Mouse (Mus musculus) liver, embryonic 14.5 days (tissue): ENCODE results near the gene Tusc2. TPM values are rescaled to one million over a fixed set of nuclear protein-coding genes. Genes with fewer than 3 reads are reported as not detected.

ENCODE experiments used
- ATAC-seq: fragments of 200-750 bp; cut with Nextera tagmentation; 2 replicates; pipeline ENCODE4 v1.8.0; 2017; ENCODE audit warnings: moderate number of reproducible peaks, mild to moderate bottlenecking, moderate library complexity; ENCODE audit not compliant: insufficient read depth
- DNase-seq, 3 experiments: peaks; one replicate each; pipeline ENCODE4 v3.0.0-alpha.2; 2012 to 2013; ENCODE audit warnings: low read depth in 3 of 3, low spot score in 3 of 3
- H3K27ac ChIP-seq: fragments of 300-500 bp; sonication (generic); 2 replicates; pipeline ENCODE4 v1.5.1; 2014; ENCODE audit warnings: moderate library complexity, mild to moderate bottlenecking, control low read depth, inconsistent platforms
- H3K27me3 ChIP-seq: fragments of 300-500 bp; sonication (generic); 2 replicates; pipeline ENCODE4 v1.6.1; 2014; ENCODE audit warnings: mild to moderate bottlenecking, low read length, moderate library complexity; ENCODE audit not compliant: control insufficient read depth, insufficient read depth
- H3K36me3 ChIP-seq: fragments of 300-500 bp; sonication (generic); replicated peaks from 2 replicates; pipeline ENCODE4 v1.6.1; 2014; ENCODE audit warnings: low read depth; ENCODE audit not compliant: control insufficient read depth, insufficient read depth
- H3K4me1 ChIP-seq, 2 experiments: fragments of 200-500 bp in 1 of 2; fragments of 300-500 bp in 1 of 2; sonication (generic) in 1 of 2; replicated peaks; 2 replicates each; pipeline ENCODE4 v1.6.1; 2012 to 2014; ENCODE audit warnings: antibody characterized with exemption in 1 of 2, inconsistent platforms in 1 of 2, low read length in 1 of 2; ENCODE audit not compliant: control insufficient read depth in 2 of 2, insufficient read depth in 2 of 2
- H3K4me2 ChIP-seq: fragments of 300-500 bp; sonication (generic); 2 replicates; pipeline ENCODE4 v1.6.1; 2014; ENCODE audit warnings: low read depth, mild to moderate bottlenecking, control low read depth, moderate library complexity
- H3K4me3 ChIP-seq, 2 experiments: fragments of 200-500 bp in 1 of 2; fragments of 300-500 bp in 1 of 2; sonication (generic) in 1 of 2; 2 replicates each; pipeline ENCODE4 v1.5.1; 2012 to 2014; ENCODE audit warnings: low read depth in 2 of 2, low read length in 2 of 2, mild to moderate bottlenecking in 2 of 2, control low read depth in 1 of 2, inconsistent platforms in 1 of 2, moderate library complexity in 1 of 2; ENCODE audit not compliant: insufficient read depth in 1 of 2
- H3K9ac ChIP-seq: fragments of 300-500 bp; sonication (generic); replicated peaks from 2 replicates; pipeline ENCODE4 v1.6.1; 2014; ENCODE audit warnings: mild to moderate bottlenecking, control low read depth, moderate library complexity
- H3K9me3 ChIP-seq: fragments of 300-500 bp; sonication (generic); 2 replicates; pipeline ENCODE4 v1.6.1; 2016; ENCODE audit warnings: low read length, mixed read lengths; ENCODE audit not compliant: control insufficient read depth
- CTCF ChIP-seq: IDR thresholded peaks from 2 replicates; pipeline ENCODE4 v1.5.1; 2016; ENCODE audit warnings: antibody characterized with exemption, low read depth, control low read depth
- EP300 ChIP-seq: IDR thresholded peaks from 2 replicates; pipeline ENCODE4 v1.6.1; 2016; ENCODE audit warnings: antibody characterized with exemption, low read depth
- WGBS: fragments of 180-500 bp; shearing (Covaris S2); extraction: QIAGEN DNeasy Blood & Tissue Kit; methylation state at CpG from one replicate; pipeline ENCODE4 v1.1.7; 2014; ENCODE audit not compliant: insufficient replicate concordance; 5-methylcytosine and 5-hydroxymethylcytosine counted together
- polyA plus RNA-seq, 2 experiments: library from polyadenylated mRNA; depleted of rRNA in 1 of 2; stranded (reverse) in 1 of 2; unstranded in 1 of 2; fragments of >200 nt; fragmentation: Nextera tagmentation in 1 of 2; extraction: Ambion mirVana in 1 of 2; gene quantifications; 2 replicates each; pipeline versions ENCODE4 v1.2.1 to v1.2.3; 2012 to 2014

Gene Tusc2
- polyA plus RNA-seq, 2 experiments, result 22.6 to 39.7 TPM

GRCm38 (mm10) chr9:107541474-107542351 lies 21.3 kb upstream of the Tusc2 start, which contains the start of the genes Cyb561d2 and Nprl2:
TSS of gene Cyb561d2 (minus strand) at chr9:107542193.
TSS of gene Nprl2 (plus strand) at chr9:107542226.
- Histone ChIP-seq H3K9me3 (no peaks in the 10 kb centered on the region), H3K4me2 (peak within 1 kb of the TSS; percentile 98), H3K9ac (peak within 1 kb of the TSS; percentile 83), H3K4me1 (peaks cover 6 to 16% of the 10 kb centered on the region in 2 experiments), H3K27me3 (no peaks in the 10 kb centered on the region), H3K36me3 (peaks cover 27% of the 10 kb centered on the region), H3K27ac (peak within 1 kb of the TSS; percentile 26), H3K4me3 (peak within 1 kb of the TSS; percentile 67 to 96)
- under 1% methylated on average over 46 of the region's 46 CpGs for WGBS
- peak; percentile 77 to 84 (median 77) for DNase-seq
- peak; percentile 82 for ATAC-seq
- TF ChIP-seq CTCF, result no peak
- no peak for TF ChIP-seq EP300

GRCm38 (mm10) chr9:107542352-107542686 lies 20.7 kb upstream of the Tusc2 start:
- no peaks in the 10 kb centered on the region for H3K27me3 ChIP-seq
- peak overlapping the region; percentile 26 for H3K27ac ChIP-seq
- H3K36me3 ChIP-seq, result peaks cover 27% of the 10 kb centered on the region
- H3K9ac ChIP-seq, result peak overlapping the region; percentile 83
- DNase-seq, result no peak
- ATAC-seq, result peak; percentile 22
- WGBS, result 1% methylated on average over 11 of the region's 11 CpGs
- H3K9me3 ChIP-seq, result no peaks in the 10 kb centered on the region
- TF ChIP-seq CTCF (no peak), EP300 (no peak)
- peak overlapping the region; percentile 67 to 96 for H3K4me3 ChIP-seq
- peaks cover 11 to 15% of the 10 kb centered on the region in 2 experiments for H3K4me1 ChIP-seq
- H3K4me2 ChIP-seq, result peak overlapping the region; percentile 98

DNA sequence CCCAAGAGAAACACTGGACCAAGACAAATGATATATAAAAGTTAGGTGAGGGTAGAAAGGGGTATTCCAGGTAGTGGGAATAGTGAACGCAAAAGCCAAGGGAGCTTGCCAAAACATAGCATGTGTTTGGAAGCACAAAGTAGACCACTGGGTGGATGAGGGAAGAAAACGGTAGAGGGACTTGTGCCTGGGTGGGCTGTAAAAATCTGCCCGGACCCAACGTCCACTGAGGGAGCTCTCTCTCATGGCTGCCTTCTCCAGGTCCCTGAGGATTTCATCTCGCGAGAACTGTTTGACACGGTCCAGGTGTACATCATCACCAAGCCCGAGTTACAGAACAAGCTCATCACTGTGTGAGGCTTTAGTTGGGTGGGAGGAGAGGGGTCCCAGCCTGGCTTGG lies 20.3 kb upstream of the Tusc2 start:
- H3K9me3 ChIP-seq, result no peaks in the 10 kb centered on the region
- H3K4me3 ChIP-seq, result peak overlapping the region; percentile 67 to 96
- 46% methylated on average over 8 of the region's 8 CpGs for WGBS
- DNase-seq (no peak), ATAC-seq (no peak)
- H3K4me1 ChIP-seq, result peaks cover 12 to 15% of the 10 kb centered on the region in 2 experiments
- H3K27me3 ChIP-seq, result no peaks in the 10 kb centered on the region
- H3K27ac ChIP-seq, result no peak overlapping the region
- H3K36me3 ChIP-seq, result peaks cover 23% of the 10 kb centered on the region
- peak overlapping the region; percentile 98 for H3K4me2 ChIP-seq
- TF ChIP-seq CTCF (no peak), EP300 (no peak)
- peak overlapping the region; percentile 83 for H3K9ac ChIP-seq

DNA sequence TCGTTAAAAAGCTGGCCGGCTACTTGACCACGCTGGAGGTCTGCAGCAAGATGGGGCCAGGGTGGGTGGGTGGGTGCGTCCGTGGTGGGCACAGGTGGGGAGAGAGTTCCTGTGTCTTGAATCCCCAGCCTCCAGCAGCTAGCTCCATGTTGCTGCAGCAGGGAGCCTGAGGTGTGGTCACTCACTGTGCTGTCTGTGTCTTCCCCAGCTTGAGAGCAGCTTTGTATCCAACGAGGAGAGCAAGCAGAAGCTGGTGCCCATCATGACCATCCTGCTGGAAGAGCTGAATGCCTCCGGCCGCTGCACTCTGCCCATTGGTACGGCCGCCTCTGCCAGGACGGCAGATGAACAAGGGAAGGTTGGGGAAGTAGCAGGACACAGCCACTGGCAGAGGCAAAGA lies 19.8 kb upstream of the Tusc2 start:
- Histone ChIP-seq H3K9ac (no peak overlapping the region), H3K27ac (no peak overlapping the region), H3K27me3 (no peaks in the 10 kb centered on the region), H3K4me1 (peaks cover 12 to 15% of the 10 kb centered on the region in 2 experiments), H3K4me3 (no peak overlapping the region), H3K4me2 (no peak overlapping the region), H3K9me3 (no peaks in the 10 kb centered on the region), H3K36me3 (peaks cover 17% of the 10 kb centered on the region)
- TF ChIP-seq EP300, result no peak
- TF ChIP-seq CTCF, result no peak
- ATAC-seq (no peak), DNase-seq (no peak)
- WGBS, result 81% methylated on average over 11 of the region's 11 CpGs

GRCm38 (mm10) chr9:107544196-107544700 lies 18.8 kb upstream of the Tusc2 start:
- no peak overlapping the region for H3K4me2 ChIP-seq
- peaks cover 12 to 15% of the 10 kb centered on the region in 2 experiments for H3K4me1 ChIP-seq
- no peak overlapping the region for H3K27ac ChIP-seq
- TF ChIP-seq CTCF (no peak), EP300 (no peak)
- 87% methylated on average over 17 of the region's 17 CpGs for WGBS
- H3K9me3 ChIP-seq, result no peaks in the 10 kb centered on the region
- no peak overlapping the region for H3K4me3 ChIP-seq
- ATAC-seq (no peak), DNase-seq (no peak)
- peaks cover 8% of the 10 kb centered on the region for H3K36me3 ChIP-seq
- no peak overlapping the region for H3K9ac ChIP-seq
- H3K27me3 ChIP-seq, result no peaks in the 10 kb centered on the region
